9 mouse cellular contexts compared by ENCODE assay signal in genomic region chr1:82634545-82635253, GRCm38 (mm10). TPM values are rescaled to one million over a fixed set of nuclear protein-coding genes. Genes with fewer than 3 reads are reported as not detected.
DNase-seq lines count a peak whose midpoint lies in the region; ATAC-seq and TF ChIP-seq lines count a peak whose summit lies in the region.
"Had no signal": no experiment of that assay in that cellular context is flagged by ENCODE, and none has a peak within 500 bp of the region (broad histone marks: within the 10 kb centered on the region; RNA-seq: fewer than 3 reads in every experiment).

No protein-coding gene starts in this region.

- 81% methylated on average over 19 of the region's 19 CpGs for WGBS in heart, embryonic 11.5 days (ENCODE audit: insufficient replicate concordance)
- WGBS in kidney, embryonic 16.5 days, result 55% methylated on average over 19 of the region's 19 CpGs
- 66% methylated on average over 19 of the region's 19 CpGs for WGBS in lung, embryonic 14.5 days

- H3K27ac ChIP-seq in heart, embryonic 11.5 days (ENCODE audit: low read depth, low read length), result no peak overlapping the region
- H3K27ac ChIP-seq in kidney, embryonic 16.5 days (ENCODE audit: low read length), result peak overlapping the region; percentile 46; the same call in 1 of the 2 replicates
- H3K27ac ChIP-seq in lung, embryonic 14.5 days (ENCODE audit: low read depth), result no peak overlapping the region
- H3K27ac ChIP-seq: liver, embryonic 13.5 days had no signal

- no peaks in the 10 kb centered on the region for H3K9me3 ChIP-seq in heart, embryonic 11.5 days (replicated peaks; ENCODE audit: control insufficient read depth, low read length)
- no peaks in the 10 kb centered on the region for H3K9me3 ChIP-seq in kidney, embryonic 16.5 days (ENCODE audit: low read length)
- no peaks in the 10 kb centered on the region for H3K9me3 ChIP-seq in lung, embryonic 14.5 days (ENCODE audit: low read depth, low read length)
- H3K9me3 ChIP-seq: liver, embryonic 13.5 days had no signal

- H3K9ac ChIP-seq in heart, embryonic 11.5 days (ENCODE audit: low read depth, low read length), result no peak overlapping the region
- no peak overlapping the region for H3K9ac ChIP-seq in kidney, embryonic 16.5 days (replicated peaks; ENCODE audit: low read length)
- no peak overlapping the region for H3K9ac ChIP-seq in lung, embryonic 14.5 days
- H3K9ac ChIP-seq: liver, embryonic 13.5 days had no signal

- 0 out of 2 replicates have a peak, but pooled peaks cover 3% of the 10 kb centered on the region for H3K27me3 ChIP-seq in heart, embryonic 11.5 days (ENCODE audit: control insufficient read depth, insufficient read depth, low read length)
- no peaks in the 10 kb centered on the region for H3K27me3 ChIP-seq in kidney, embryonic 16.5 days (ENCODE audit: insufficient read depth, low read length)
- no peaks in the 10 kb centered on the region for H3K27me3 ChIP-seq in lung, embryonic 14.5 days (ENCODE audit: insufficient read depth, low read length)
- H3K27me3 ChIP-seq: liver, embryonic 13.5 days had no signal

- no peak for ATAC-seq in heart, embryonic 11.5 days (replicated peaks; ENCODE audit: insufficient number of reproducible peaks, low FRiP score, low TSS enrichment)
- ATAC-seq in kidney, embryonic 16.5 days (ENCODE audit: low FRiP score, low TSS enrichment), result peak; percentile 89
- ATAC-seq in lung, embryonic 14.5 days (ENCODE audit: insufficient read depth), result 0 out of 2 replicates have a peak, but pooled peaks have one; percentile 36

- no peak overlapping the region for H3K4me3 ChIP-seq in heart, embryonic 11.5 days (ENCODE audit: low read depth, low read length)
- no peak overlapping the region for H3K4me3 ChIP-seq in kidney, embryonic 16.5 days (ENCODE audit: low read length)
- no peak overlapping the region for H3K4me3 ChIP-seq in lung, embryonic 14.5 days (ENCODE audit: low read depth, low read length)
- H3K4me3 ChIP-seq: liver, embryonic 13.5 days had no signal

- H3K4me2 ChIP-seq in heart, embryonic 11.5 days, result no peak overlapping the region
- no peak overlapping the region for H3K4me2 ChIP-seq in kidney, embryonic 16.5 days (replicated peaks; ENCODE audit: low read depth, low read length)
- H3K4me2 ChIP-seq in lung, embryonic 14.5 days, result no peak overlapping the region
- H3K4me2 ChIP-seq: liver, embryonic 13.5 days had no signal

- DNase-seq in heart, adult 18-20 months, result peak; percentile 70 to 74
- DNase-seq in cerebellum, adult 8-10 months, result peak; percentile 25
- peak; percentile 73 for DNase-seq in gastrocnemius, postnatal 25 days
- peak; percentile 14 for DNase-seq in lung, embryonic 14.5 days
- DNase-seq in right cerebral cortex, postnatal 4 days, result peak; percentile 59
- DNase-seq in adipocyte (ENCODE audit: low spot score), result no peak
- DNase-seq: liver, embryonic 13.5 days had no signal

- TF ChIP-seq CTCF in lung, embryonic 14.5 days (IDR thresholded peaks at IDR 0.05; ENCODE audit: low read depth), result no peak

- H3K36me3 ChIP-seq in heart, embryonic 11.5 days (ENCODE audit: control insufficient read depth, insufficient read depth, low read length), result no peaks in the 10 kb centered on the region
- no peaks in the 10 kb centered on the region for H3K36me3 ChIP-seq in kidney, embryonic 16.5 days (ENCODE audit: insufficient read depth, low read length)
- no peaks in the 10 kb centered on the region for H3K36me3 ChIP-seq in lung, embryonic 14.5 days (ENCODE audit: insufficient read depth)
- H3K36me3 ChIP-seq: liver, embryonic 13.5 days had no signal

- 0 out of 2 replicates have a peak, but pooled peaks cover 4% of the 10 kb centered on the region for H3K4me1 ChIP-seq in heart, embryonic 11.5 days (ENCODE audit: control insufficient read depth, insufficient read depth, low read length)
- peaks cover 6% of the 10 kb centered on the region; the same call in 1 of the 2 replicates for H3K4me1 ChIP-seq in kidney, embryonic 16.5 days (ENCODE audit: insufficient read depth, low read length)
- no peaks in the 10 kb centered on the region for H3K4me1 ChIP-seq in lung, embryonic 14.5 days (ENCODE audit: insufficient read depth)

RNA-seq across cellular contexts. Expression of gene Col4a3, which starts 48.0 kb away (rescaled TPM):
- total RNA-seq in heart, adult 18-20 months (2021), result 1 to 10 TPM; 1.1 to 1.5 TPM
- polyA plus RNA-seq in heart, embryonic 11.5 days (2014; fragmentation: Nextera tagmentation; extraction: Ambion mirVana), result 0.32 and 0.54 TPM in 2 replicates
- 1 to 10 TPM; 1.0 to 1.3 TPM for total RNA-seq in gastrocnemius, postnatal 25 days (2021)
- polyA plus RNA-seq in kidney, embryonic 16.5 days (2015; fragmentation: Nextera tagmentation; extraction: Ambion mirVana), result 4.1 and 4.8 TPM in 2 replicates
- 3.8 and 4.5 TPM in 2 replicates for polyA plus RNA-seq in lung, embryonic 14.5 days (2014; fragmentation: Nextera tagmentation; extraction: Ambion mirVana)

RNA-seq across cellular contexts. Expression of gene Col4a4, which starts 48.0 kb away (rescaled TPM):
- total RNA-seq in heart, adult 18-20 months (2021), result 1 to 10 TPM; 4.2 to 4.7 TPM
- polyA plus RNA-seq in heart, embryonic 11.5 days (2014; fragmentation: Nextera tagmentation; extraction: Ambion mirVana), result 0.31 and 0.38 TPM in 2 replicates
- 1 to 10 TPM; 1.6 to 1.7 TPM for total RNA-seq in gastrocnemius, postnatal 25 days (2021)
- polyA plus RNA-seq in kidney, embryonic 16.5 days (2015; fragmentation: Nextera tagmentation; extraction: Ambion mirVana), result 4.3 and 4.9 TPM in 2 replicates
- polyA plus RNA-seq in lung, embryonic 14.5 days (2014; fragmentation: Nextera tagmentation; extraction: Ambion mirVana), result 8.0 and 8.4 TPM in 2 replicates
